Mouse (Mus musculus): ENCODE results near the gene Cyb5r1.
"Not testable (repeated sequence)": the region's sequence is repeated elsewhere in the genome, so short reads cannot be mapped to it uniquely, and the experiment has no call there.

DNA sequence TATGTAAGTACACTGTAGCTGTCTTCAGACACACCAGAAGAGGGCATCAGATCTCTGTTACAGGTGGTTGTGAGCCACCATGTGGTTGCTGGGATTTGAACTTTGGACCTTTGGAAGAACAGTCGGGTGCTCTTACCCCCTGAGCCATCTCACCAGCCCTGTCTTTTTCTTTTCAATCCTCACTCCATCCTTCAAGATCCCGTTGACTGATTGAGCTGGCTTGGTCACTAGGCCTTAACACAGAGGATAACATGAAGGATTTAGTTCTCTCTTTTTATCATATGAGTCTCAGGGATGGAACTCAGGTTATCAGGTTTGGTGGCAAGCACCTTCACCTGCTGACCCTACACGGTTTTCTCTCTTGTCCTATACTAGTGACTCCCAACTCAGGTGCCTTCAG is 43.2 kb downstream of the Cyb5r1 start:
- not testable (repeated sequence) for TF ChIP-seq CTCF (IDR thresholded peaks at IDR 0.05; ENCODE audit: control insufficient read depth, insufficient read depth, insufficient replicate concordance, low read depth, low read length); POLR2A (IDR thresholded peaks at IDR 0.05; ENCODE audit: control insufficient read depth, low read depth, low read length)
